Mouse (Mus musculus) E14TG2a.4 (cell line): ENCODE measurements around the gene Vwa1.

Experiments used
- H3K27me3 ChIP-seq: 2 replicates; pipeline ENCODE4 v1.6.1; 2014; ENCODE audit warnings: low read length, control low read depth; ENCODE audit not compliant: insufficient read depth
- H3K36me3 ChIP-seq: 2 replicates; pipeline ENCODE4 v1.6.1; 2014; ENCODE audit warnings: low read length, control low read depth; ENCODE audit not compliant: insufficient read depth
- H3K4me1 ChIP-seq: replicated peaks from 2 replicates; pipeline ENCODE4 v1.6.1; 2014; ENCODE audit warnings: low read depth, low read length, control low read depth
- H3K4me3 ChIP-seq: replicated peaks from 2 replicates; pipeline ENCODE4 v1.5.1; 2014; ENCODE audit warnings: mild to moderate bottlenecking, low read length
- H3K9me3 ChIP-seq: 2 replicates; pipeline ENCODE4 v1.6.1; 2014; ENCODE audit warnings: low read length, control low read depth
- CTCF ChIP-seq: conservative IDR thresholded peaks from 2 replicates; pipeline ENCODE4 v1.5.1; 2014; ENCODE audit warnings: low read length
- NANOG ChIP-seq: IDR thresholded peaks from 2 replicates; pipeline ENCODE4 v1.6.1; 2014; ENCODE audit warnings: borderline replicate concordance, low read length, mixed read lengths
- POU5F1 ChIP-seq: IDR thresholded peaks from 2 replicates; pipeline ENCODE4 v1.6.1; 2014; ENCODE audit warnings: low read length, borderline replicate concordance

Gene Vwa1

GRCm38 (mm10) chr4:155785819-155786218 is 11.3 kb upstream of the Vwa1 start, which contains the start of gene Tmem88b:
Tmem88b (minus strand) TSS chr4:155785874.
- TF ChIP-seq NANOG, result no peak
- peak; percentile 57 for TF ChIP-seq CTCF
- Histone ChIP-seq H3K27me3 (peaks cover 22% of the 10 kb centered on the region), H3K9me3 (no peaks in the 10 kb centered on the region), H3K36me3 (no peaks in the 10 kb centered on the region), H3K4me3 (peak within 1 kb of the TSS; percentile 83), H3K4me1 (peaks cover 28% of the 10 kb centered on the region)

GRCm38 (mm10) chr4:155785246-155785645 is 10.7 kb upstream of the Vwa1 start:
- Histone ChIP-seq H3K36me3 (no peaks in the 10 kb centered on the region), H3K4me1 (peaks cover 25% of the 10 kb centered on the region), H3K27me3 (peaks cover 17% of the 10 kb centered on the region), H3K4me3 (no peak overlapping the region), H3K9me3 (no peaks in the 10 kb centered on the region)
- TF ChIP-seq NANOG, result no peak
- TF ChIP-seq CTCF, result no peak
- no peak for TF ChIP-seq POU5F1

- no peak for TF ChIP-seq NANOG
- TF ChIP-seq CTCF, result peak; percentile 31; the same call in 1 of the 2 replicates
- TF ChIP-seq POU5F1, result no peak
- Histone ChIP-seq H3K9me3 (no peaks in the 10 kb centered on the region), H3K27me3 (peaks cover 16% of the 10 kb centered on the region), H3K4me1 (peaks cover 25% of the 10 kb centered on the region), H3K36me3 (no peaks in the 10 kb centered on the region), H3K4me3 (peak overlapping the region; percentile 83)
These were observed 9.7 kb upstream of the Vwa1 start for GRCm38 (mm10) chr4:155784081-155784701.

GRCm38 (mm10) chr4:155783486-155784080 is 9.1 kb upstream of the Vwa1 start:
- Histone ChIP-seq H3K4me3 (peak overlapping the region; percentile 83), H3K36me3 (no peaks in the 10 kb centered on the region), H3K27me3 (peaks cover 20% of the 10 kb centered on the region), H3K4me1 (peaks cover 29% of the 10 kb centered on the region), H3K9me3 (no peaks in the 10 kb centered on the region)
- TF ChIP-seq CTCF (no peak), POU5F1 (no peak), NANOG (no peak)

- Histone ChIP-seq H3K9me3 (no peaks in the 10 kb centered on the region), H3K4me3 (no peak overlapping the region)
These were observed 6.4 kb upstream of the Vwa1 start for GRCm38 (mm10) chr4:155780895-155781294.

GRCm38 (mm10) chr4:155779498-155779897 is 5.0 kb upstream of the Vwa1 start:
- Histone ChIP-seq H3K4me3 (no peak overlapping the region), H3K36me3 (no peaks in the 10 kb centered on the region), H3K27me3 (peaks cover 32% of the 10 kb centered on the region), H3K9me3 (no peaks in the 10 kb centered on the region), H3K4me1 (peaks cover 50% of the 10 kb centered on the region)
- TF ChIP-seq POU5F1 (no peak), NANOG (no peak), CTCF (no peak)

More at GRCm38 (mm10) chr4:155780895-155781294, 6.4 kb upstream of the Vwa1 start:
- no peaks in the 10 kb centered on the region for H3K36me3 ChIP-seq
- TF ChIP-seq NANOG (no peak), CTCF (no peak), POU5F1 (no peak)
- H3K27me3 ChIP-seq, result peaks cover 27% of the 10 kb centered on the region
- peaks cover 47% of the 10 kb centered on the region for H3K4me1 ChIP-seq

- Histone ChIP-seq H3K9me3 (no peaks in the 10 kb centered on the region), H3K27me3 (peaks cover 46% of the 10 kb centered on the region), H3K4me1 (peaks cover 57% of the 10 kb centered on the region), H3K36me3 (no peaks in the 10 kb centered on the region), H3K4me3 (no peak overlapping the region)
- no peak for TF ChIP-seq POU5F1
- no peak for TF ChIP-seq CTCF
- no peak for TF ChIP-seq NANOG
These were observed 3.3 kb upstream of the Vwa1 start for GRCm38 (mm10) chr4:155777816-155778215.

GRCm38 (mm10) chr4:155776704-155777335 is 2.3 kb upstream of the Vwa1 start:
- TF ChIP-seq NANOG, result no peak
- no peak for TF ChIP-seq CTCF
- no peak for TF ChIP-seq POU5F1
- H3K4me1 ChIP-seq, result peaks cover 57% of the 10 kb centered on the region
- peak overlapping the region; percentile 21; the same call in 1 of the 2 replicates for H3K4me3 ChIP-seq
- H3K36me3 ChIP-seq, result no peaks in the 10 kb centered on the region
- no peaks in the 10 kb centered on the region for H3K9me3 ChIP-seq
- peaks cover 56% of the 10 kb centered on the region for H3K27me3 ChIP-seq
